Mouse (Mus musculus) myocyte (in vitro differentiated cells): ENCODE results near the gene Mto1.
"Not testable (repeated sequence)": the region's sequence is repeated elsewhere in the genome, so short reads cannot be mapped to it uniquely, and the experiment has no call there.

Experiments
- MAX ChIP-seq: IDR thresholded peaks from one replicate; pipeline ENCODE4 v1.6.1; 2011; ENCODE audit warnings: low read depth, mild to moderate bottlenecking, control low read depth
- MYOG ChIP-seq, 3 experiments: IDR thresholded peaks; one replicate each; pipeline ENCODE4 v1.6.1; 2011; ENCODE audit warnings: control low read depth in 2 of 3, low read depth in 2 of 3, mild to moderate bottlenecking in 2 of 3; ENCODE audit not compliant: insufficient read length in 2 of 3, control insufficient read depth in 1 of 3, insufficient read depth in 1 of 3
- POLR2A ChIP-seq: IDR thresholded peaks from one replicate; pipeline ENCODE4 v1.6.1; 2011; ENCODE audit warnings: low read depth, mild to moderate bottlenecking, control low read depth, moderate library complexity; ENCODE audit not compliant: insufficient read length
- TCF12 ChIP-seq: IDR thresholded peaks from one replicate; pipeline ENCODE4 v1.6.1; 2011; ENCODE audit warnings: mild to moderate bottlenecking, control low read depth; ENCODE audit not compliant: poor library complexity, insufficient read depth, severe bottlenecking
- USF1 ChIP-seq: IDR thresholded peaks from one replicate; pipeline ENCODE4 v1.6.1; 2011; ENCODE audit warnings: low read depth, mild to moderate bottlenecking, control low read depth, moderate library complexity

GRCm38 (mm10) chr9:78479308-78479707 is 31.3 kb downstream of the Mto1 start:
- peak; percentile 19 for TF ChIP-seq POLR2A
- TF ChIP-seq USF1; MYOG (IDR thresholded peaks at IDR 0.05; ENCODE audit: control insufficient read depth in 1 of 3, insufficient read depth in 1 of 3, insufficient read length in 2 of 3, low read depth in 2 of 3); TCF12; MAX: not testable (repeated sequence)
